Mouse (Mus musculus) MEL (cell line): ENCODE results near the gene Ankar. TPM values are rescaled to one million over a fixed set of nuclear protein-coding genes. Genes with fewer than 3 reads are reported as not detected.

Source experiments
- DNase-seq: peaks from one replicate; pipeline ENCODE4 v3.0.0; 2011; ENCODE audit warnings: low read depth, low spot score
- H3K27ac ChIP-seq: 2 replicates; pipeline ENCODE4 v1.5.1; 2012; ENCODE audit warnings: low read depth, mild to moderate bottlenecking, control low read depth, low read length, moderate library complexity; ENCODE audit not compliant: control insufficient read depth
- H3K27me3 ChIP-seq, 2 experiments: fragments of 150-350 bp in 1 of 2; sonication (generic) in 1 of 2; 2 replicates each; pipeline ENCODE4 v1.6.1; 2012; ENCODE audit warnings: low read length in 2 of 2, mild to moderate bottlenecking in 2 of 2, improper control_type of control experiment in 1 of 2, moderate library complexity in 1 of 2; ENCODE audit not compliant: insufficient read depth in 2 of 2, control insufficient read depth in 1 of 2
- H3K36me3 ChIP-seq, 2 experiments: 2 replicates each; pipeline ENCODE4 v1.6.1; 2012 to 2014; ENCODE audit warnings: low read length in 2 of 2, improper control_type of control experiment in 1 of 2, inconsistent platforms in 1 of 2, mild to moderate bottlenecking in 1 of 2; ENCODE audit not compliant: insufficient read depth in 2 of 2, control insufficient read depth in 1 of 2
- H3K4me1 ChIP-seq, 2 experiments: fragments of 150-350 bp in 1 of 2; sonication (generic) in 1 of 2; 2 replicates each; pipeline ENCODE4 v1.6.1; 2012; ENCODE audit warnings: low read length in 2 of 2, improper control_type of control experiment in 1 of 2, mild to moderate bottlenecking in 1 of 2; ENCODE audit not compliant: insufficient read depth in 2 of 2, control insufficient read depth in 1 of 2
- H3K4me3 ChIP-seq, 2 experiments: fragments of 150-350 bp in 1 of 2; sonication (generic) in 1 of 2; 2 replicates each; pipeline ENCODE4 v1.5.1; 2012; ENCODE audit warnings: low read depth in 2 of 2, low read length in 2 of 2, mild to moderate bottlenecking in 2 of 2, moderate library complexity in 2 of 2, control low read depth in 1 of 2, improper control_type of control experiment in 1 of 2; ENCODE audit not compliant: control insufficient read depth in 1 of 2, insufficient read depth in 1 of 2
- H3K79me2 ChIP-seq: 2 replicates; pipeline ENCODE4 v1.6.1; 2012; ENCODE audit warnings: mild to moderate bottlenecking, low read length, moderate library complexity; ENCODE audit not compliant: control insufficient read depth, poor library complexity, insufficient read depth
- H3K9ac ChIP-seq: 2 replicates; pipeline ENCODE4 v1.6.1; 2012; ENCODE audit warnings: low read depth, mild to moderate bottlenecking, control low read depth, low read length, moderate library complexity; ENCODE audit not compliant: control insufficient read depth, poor library complexity, severe bottlenecking
- H3K9me3 ChIP-seq: fragments of 150-350 bp; sonication (generic); replicated peaks from 2 replicates; pipeline ENCODE4 v1.6.1; 2012; ENCODE audit warnings: mild to moderate bottlenecking, low read length, improper control_type of control experiment, moderate library complexity; ENCODE audit not compliant: insufficient read depth
- CHD2 ChIP-seq: IDR thresholded peaks from 2 replicates; pipeline ENCODE4 v1.6.1; 2011; ENCODE audit warnings: low read length, improper control_type of control experiment
- ETS1 ChIP-seq: IDR thresholded peaks from 2 replicates; pipeline ENCODE4 v1.6.1; 2012; ENCODE audit warnings: low read depth, mild to moderate bottlenecking, inconsistent platforms, low read length, improper control_type of control experiment, moderate library complexity
- GATA1 ChIP-seq: IDR thresholded peaks from 2 replicates; pipeline ENCODE4 v1.6.1; 2011; ENCODE audit warnings: low read depth, low read length, improper control_type of control experiment
- JUND ChIP-seq: IDR thresholded peaks from 2 replicates; pipeline ENCODE4 v1.6.1; 2011; ENCODE audit warnings: low read depth, mild to moderate bottlenecking, improper control_type of control experiment, low read length
- KAT2A ChIP-seq: conservative IDR thresholded peaks from 2 replicates; pipeline ENCODE4 v1.6.1; 2012; ENCODE audit warnings: low read depth, low read length, improper control_type of control experiment, inconsistent platforms
- MAZ ChIP-seq: IDR thresholded peaks from 2 replicates; pipeline ENCODE4 v1.6.1; 2012; ENCODE audit warnings: low read depth, mild to moderate bottlenecking, inconsistent platforms, low read length, improper control_type of control experiment
- MEF2A ChIP-seq: IDR thresholded peaks from 2 replicates; pipeline ENCODE4 v1.6.1; 2014; ENCODE audit warnings: low read depth, mild to moderate bottlenecking, inconsistent platforms, low read length, improper control_type of control experiment; ENCODE audit not compliant: poor library complexity, insufficient replicate concordance, severe bottlenecking; ENCODE audit errors: extremely low read depth
- MXI1 ChIP-seq: IDR thresholded peaks from 2 replicates; pipeline ENCODE4 v1.6.1; 2011; ENCODE audit warnings: mild to moderate bottlenecking, low read depth, low read length, improper control_type of control experiment
- MYB ChIP-seq: IDR thresholded peaks from 2 replicates; pipeline ENCODE4 v1.6.1; 2011; ENCODE audit warnings: mild to moderate bottlenecking, low read depth, low read length, improper control_type of control experiment
- RAD21 ChIP-seq: IDR thresholded peaks from 2 replicates; pipeline ENCODE4 v1.6.1; 2011; ENCODE audit warnings: mild to moderate bottlenecking, low read depth, low read length, improper control_type of control experiment
- RCOR1 ChIP-seq: IDR thresholded peaks from 2 replicates; pipeline ENCODE4 v1.6.1; 2012; ENCODE audit warnings: low read depth, mild to moderate bottlenecking, inconsistent platforms, low read length, improper control_type of control experiment
- TBP ChIP-seq: IDR thresholded peaks from 2 replicates; pipeline ENCODE4 v1.8.0; 2011; ENCODE audit warnings: low read depth, low read length, improper control_type of control experiment
- TCF12 ChIP-seq: IDR thresholded peaks from 2 replicates; pipeline ENCODE4 v1.6.1; 2014; ENCODE audit warnings: low read depth, mild to moderate bottlenecking, inconsistent platforms, low read length, improper control_type of control experiment, moderate library complexity
- UBTF ChIP-seq: IDR thresholded peaks from 2 replicates; pipeline ENCODE4 v1.6.1; 2012; ENCODE audit warnings: low read depth, mild to moderate bottlenecking, inconsistent platforms, low read length, improper control_type of control experiment, moderate library complexity, borderline replicate concordance; ENCODE audit not compliant: insufficient read depth
- USF2 ChIP-seq, 2 experiments: IDR thresholded peaks; 2 replicates each; pipeline ENCODE4 v1.6.1; 2011 to 2012; ENCODE audit warnings: improper control_type of control experiment in 2 of 2, low read length in 2 of 2, borderline replicate concordance in 1 of 2, inconsistent platforms in 1 of 2, low read depth in 1 of 2, mild to moderate bottlenecking in 1 of 2; ENCODE audit not compliant: insufficient read depth in 1 of 2
- ZMIZ1 ChIP-seq: IDR thresholded peaks from 2 replicates; pipeline ENCODE4 v1.6.1; 2012; ENCODE audit warnings: low read depth, mild to moderate bottlenecking, inconsistent platforms, low read length, improper control_type of control experiment, moderate library complexity
- ZNF384 ChIP-seq: IDR thresholded peaks from 2 replicates; pipeline ENCODE4 v1.6.1; 2012; ENCODE audit warnings: low read depth, mild to moderate bottlenecking, inconsistent platforms, low read length, improper control_type of control experiment
- polyA plus RNA-seq, 2 experiments: library from polyadenylated mRNA; stranded (reverse) in 1 of 2; unstranded in 1 of 2; fragments of >175 nt in 1 of 2; fragments of >200 nt in 1 of 2; gene quantifications; 2 replicates each; pipeline versions ENCODE4 v1.2.1 to v1.2.4; 2012; ENCODE audit warnings: low replicate concordance in 2 of 2, low read depth in 1 of 2; ENCODE audit not compliant: insufficient read length in 2 of 2, insufficient read depth in 1 of 2, missing spikeins in 1 of 2
- total RNA-seq: library from RNA; depleted of rRNA; stranded (reverse); fragments of 300-350 nt; gene quantifications from 2 replicates; pipeline ENCODE4 v1.2.3, GENCODE M21; 2012

Ankar gene
- total and polyA plus RNA-seq, 3 experiments: not detected

- Histone ChIP-seq H3K79me2 (no peaks in the 10 kb centered on the region), H3K9ac (no peak overlapping the region), H3K27me3 (no peaks in the 10 kb centered on the region), H3K4me1 (no peaks in the 10 kb centered on the region), H3K36me3 (no peaks in the 10 kb centered on the region; a peak in 1 of 4 replicates), H3K4me3 (no peak overlapping the region), H3K27ac (no peak overlapping the region), H3K9me3 (no peaks in the 10 kb centered on the region)
- DNase-seq: no peak
- no peak for TF ChIP-seq ETS1
- no peak for TF ChIP-seq ZNF384
- TF ChIP-seq MEF2A: no peak
- no peak for TF ChIP-seq JUND
- no peak for TF ChIP-seq UBTF
- no peak for TF ChIP-seq ZMIZ1
- no peak for TF ChIP-seq TBP
- TF ChIP-seq RCOR1: no peak
- no peak for TF ChIP-seq USF2 (IDR thresholded peaks at IDR 0.05; ENCODE audit: borderline replicate concordance in 1 of 2, insufficient read depth in 1 of 2, low read depth in 1 of 2, low read length in 2 of 2)
- no peak for TF ChIP-seq MAZ
Observed at GRCm38 (mm10) chr1:72635221-72635620, 65.2 kb downstream of the Ankar start.

GRCm38 (mm10) chr1:72612172-72612571 lies 88.2 kb downstream of the Ankar start:
- Histone ChIP-seq H3K36me3 (no peaks in the 10 kb centered on the region; a peak in 2 of 4 replicates), H3K9me3 (no peaks in the 10 kb centered on the region), H3K79me2 (no peaks in the 10 kb centered on the region), H3K27me3 (no peaks in the 10 kb centered on the region), H3K27ac (no peak overlapping the region), H3K4me1 (no peaks in the 10 kb centered on the region), H3K9ac (no peak overlapping the region), H3K4me3 (no peak overlapping the region)
- no peak for DNase-seq
- TF ChIP-seq MXI1: no peak

GRCm38 (mm10) chr1:72609887-72610877 lies 90.2 kb downstream of the Ankar start:
- Histone ChIP-seq H3K27me3 (no peaks in the 10 kb centered on the region), H3K4me3 (no peak overlapping the region), H3K9me3 (no peaks in the 10 kb centered on the region), H3K9ac (no peak overlapping the region)
- no peak for TF ChIP-seq KAT2A
- TF ChIP-seq CHD2: no peak
- TF ChIP-seq MYB: no peak
- TF ChIP-seq RAD21: no peak
- no peak for TF ChIP-seq TCF12
- no peak for TF ChIP-seq MEF2A
- TF ChIP-seq ZNF384: no peak
- no peak for TF ChIP-seq GATA1
- TF ChIP-seq MXI1: no peak
- TF ChIP-seq, all 39 proteins: peak for 0
- no peak overlapping the region for H3K27ac ChIP-seq
- no peaks in the 10 kb centered on the region; a peak in 2 of 4 replicates for H3K36me3 ChIP-seq
- no peaks in the 10 kb centered on the region for H3K79me2 ChIP-seq
- DNase-seq: peak; percentile 10
- H3K4me1 ChIP-seq: no peaks in the 10 kb centered on the region
